In the genomic region with DNA sequence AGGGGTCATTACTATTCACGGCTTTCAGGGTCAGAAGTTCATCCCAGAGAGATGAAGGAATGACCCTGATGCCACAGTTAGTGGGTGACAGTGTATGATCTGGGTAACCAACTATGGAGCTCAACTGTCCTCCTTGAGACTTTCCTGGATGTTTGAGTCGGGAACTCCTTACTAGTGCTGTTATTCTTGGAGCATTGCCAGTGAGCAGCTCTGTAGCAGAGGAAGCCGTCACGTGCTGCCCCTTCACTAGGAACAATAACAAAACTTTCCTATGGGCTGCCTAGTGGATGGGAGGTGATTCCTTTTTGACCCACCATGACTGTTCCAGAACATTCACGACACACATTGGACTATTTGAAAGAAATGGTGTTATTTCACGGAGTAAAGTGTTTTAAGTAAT, we compare ENCODE assay signal across 18 mouse cellular contexts. TPM values are rescaled to one million over a fixed set of nuclear protein-coding genes. Genes with fewer than 3 reads are reported as not detected.
A peak's percentile ranks its signal among the peaks of the same experiment; 100 is the strongest.
DNase-seq lines count a peak whose midpoint lies in the region; ATAC-seq and TF ChIP-seq lines count a peak whose summit lies in the region.
"Had no signal": no experiment of that assay in that cellular context is flagged by ENCODE, and none has a peak within 500 bp of the region (broad histone marks: within the 10 kb centered on the region; RNA-seq: fewer than 3 reads in every experiment).

No protein-coding gene starts in this region.

- no peaks in the 10 kb centered on the region for H3K36me3 ChIP-seq in heart, embryonic 16.5 days (ENCODE audit: control insufficient read depth, insufficient read depth)
- no peaks in the 10 kb centered on the region for H3K36me3 ChIP-seq in limb, embryonic 13.5 days
- H3K36me3 ChIP-seq in limb, embryonic 10.5 days, result no peaks in the 10 kb centered on the region
- H3K36me3 ChIP-seq in midbrain, postnatal 0 days (ENCODE audit: insufficient read depth, low read length), result no peaks in the 10 kb centered on the region
- H3K36me3 ChIP-seq in hindbrain, postnatal 0 days (ENCODE audit: insufficient read depth, low read length), result no peaks in the 10 kb centered on the region
- H3K36me3 ChIP-seq: neural tube, embryonic 15.5 days had no signal

- TF ChIP-seq POLR2A in brain, embryonic 14.5 days (IDR thresholded peaks at IDR 0.05; ENCODE audit: borderline replicate concordance, extremely low read depth, insufficient read depth, insufficient read length, poor library complexity, severe bottlenecking), result no peak

- ATAC-seq in heart, embryonic 16.5 days (replicated peaks; ENCODE audit: extremely low read depth, insufficient read depth, low FRiP score), result peak; percentile 37; the same call in 1 of the 2 replicates
- ATAC-seq in limb, embryonic 13.5 days (ENCODE audit: low FRiP score, low read depth), result peak; percentile 24; the same call in 1 of the 2 replicates
- no peak for ATAC-seq in midbrain, postnatal 0 days (ENCODE audit: low FRiP score)
- ATAC-seq in hindbrain, postnatal 0 days, result no peak
- ATAC-seq: forebrain, embryonic 16.5 days had no signal

- no peak for TF ChIP-seq CTCF in brain, embryonic 14.5 days (IDR thresholded peaks at IDR 0.05; ENCODE audit: borderline replicate concordance, extremely low read depth, insufficient read depth, insufficient read length)
- no peak for TF ChIP-seq CTCF in midbrain, postnatal 0 days (IDR thresholded peaks at IDR 0.05)
- no peak for TF ChIP-seq CTCF in hindbrain, postnatal 0 days (IDR thresholded peaks at IDR 0.05; ENCODE audit: low read depth)

- DNase-seq in heart, adult 11 months, result no peak
- DNase-seq in limb, embryonic 10.5 days (ENCODE audit: low spot score), result no peak
- DNase-seq in brain, embryonic 14.5 days (ENCODE audit: low read depth), result peak; percentile 50
- peak; percentile 29 for DNase-seq in kidney, postnatal 10 days
- no peak for DNase-seq in midbrain, postnatal 0 days (ENCODE audit: low spot score)
- no peak for DNase-seq in hindbrain, postnatal 0 days (ENCODE audit: low spot score)
- DNase-seq: adrenal gland, postnatal 36 days; cerebellum, adult 8-10 months had no signal

- H3K4me1 ChIP-seq in heart, embryonic 16.5 days (ENCODE audit: control insufficient read depth, insufficient read depth, low read length), result 0 out of 2 replicates have a peak, but pooled peaks cover 2% of the 10 kb centered on the region
- H3K4me1 ChIP-seq in limb, embryonic 13.5 days, result peaks cover 8% of the 10 kb centered on the region
- no peaks in the 10 kb centered on the region for H3K4me1 ChIP-seq in limb, embryonic 10.5 days
- no peaks in the 10 kb centered on the region for H3K4me1 ChIP-seq in midbrain, postnatal 0 days (ENCODE audit: insufficient read depth, low read length)
- no peaks in the 10 kb centered on the region for H3K4me1 ChIP-seq in hindbrain, postnatal 0 days (ENCODE audit: insufficient read depth, low read length)
- H3K4me1 ChIP-seq: neural tube, embryonic 15.5 days had no signal

- no peak overlapping the region for H3K4me2 ChIP-seq in heart, embryonic 16.5 days (ENCODE audit: low read depth, low read length)
- H3K4me2 ChIP-seq in limb, embryonic 13.5 days (replicated peaks), result no peak overlapping the region
- no peak overlapping the region for H3K4me2 ChIP-seq in midbrain, postnatal 0 days (ENCODE audit: low read depth, low read length, poor library complexity, severe bottlenecking)
- H3K4me2 ChIP-seq in hindbrain, postnatal 0 days (ENCODE audit: low read depth, low read length), result no peak overlapping the region
- H3K4me2 ChIP-seq: midbrain, embryonic 11.5 days; neural tube, embryonic 15.5 days had no signal

- no peaks in the 10 kb centered on the region for H3K27me3 ChIP-seq in heart, embryonic 16.5 days (ENCODE audit: control insufficient read depth, insufficient read depth, low read length)
- no peaks in the 10 kb centered on the region for H3K27me3 ChIP-seq in limb, embryonic 13.5 days
- H3K27me3 ChIP-seq in limb, embryonic 10.5 days (ENCODE audit: low read depth, poor library complexity, severe bottlenecking), result no peaks in the 10 kb centered on the region
- no peaks in the 10 kb centered on the region for H3K27me3 ChIP-seq in midbrain, postnatal 0 days (ENCODE audit: insufficient read depth, low read length)
- no peaks in the 10 kb centered on the region for H3K27me3 ChIP-seq in hindbrain, postnatal 0 days (ENCODE audit: insufficient read depth, low read length)
- H3K27me3 ChIP-seq: neural tube, embryonic 15.5 days had no signal

- WGBS in heart, embryonic 16.5 days, result 29% methylated on average over 6 of the region's 6 CpGs
- 52% methylated on average over 6 of the region's 6 CpGs for whole genome bisulfite sequencing in limb, embryonic 13.5 days
- WGBS in limb, embryonic 10.5 days, result 88% methylated on average over 6 of the region's 6 CpGs
- WGBS in midbrain, postnatal 0 days, result 70% methylated on average over 6 of the region's 6 CpGs
- 48% methylated on average over 6 of the region's 6 CpGs for WGBS in hindbrain, postnatal 0 days

- H3K9me3 ChIP-seq in heart, embryonic 16.5 days (replicated peaks; ENCODE audit: control insufficient read depth, low read length), result no peaks in the 10 kb centered on the region
- H3K9me3 ChIP-seq in limb, embryonic 13.5 days, result no peaks in the 10 kb centered on the region
- H3K9me3 ChIP-seq in limb, embryonic 10.5 days (replicated peaks), result no peaks in the 10 kb centered on the region
- H3K9me3 ChIP-seq in midbrain, postnatal 0 days (ENCODE audit: low read length), result no peaks in the 10 kb centered on the region
- no peaks in the 10 kb centered on the region for H3K9me3 ChIP-seq in hindbrain, postnatal 0 days (ENCODE audit: low read length)
- H3K9me3 ChIP-seq: neural tube, embryonic 15.5 days had no signal

- H3K27ac ChIP-seq in heart, embryonic 16.5 days (ENCODE audit: low read length), result no peak overlapping the region
- no peak overlapping the region for H3K27ac ChIP-seq in limb, embryonic 13.5 days
- no peak overlapping the region for H3K27ac ChIP-seq in limb, embryonic 10.5 days
- H3K27ac ChIP-seq in midbrain, postnatal 0 days (ENCODE audit: low read depth, low read length), result no peak overlapping the region
- H3K27ac ChIP-seq in hindbrain, postnatal 0 days, result no peak overlapping the region
- H3K27ac ChIP-seq: neural tube, embryonic 15.5 days had no signal

- H3K4me3 ChIP-seq in heart, embryonic 16.5 days (ENCODE audit: low read length), result no peak overlapping the region
- H3K4me3 ChIP-seq in limb, embryonic 13.5 days, result no peak overlapping the region
- no peak overlapping the region for H3K4me3 ChIP-seq in limb, embryonic 10.5 days
- H3K4me3 ChIP-seq in midbrain, postnatal 0 days (ENCODE audit: low read depth, low read length), result no peak overlapping the region
- no peak overlapping the region for H3K4me3 ChIP-seq in hindbrain, postnatal 0 days (ENCODE audit: low read length)
- H3K4me3 ChIP-seq: myocyte; neural tube, embryonic 15.5 days had no signal

- no peak overlapping the region for H3K9ac ChIP-seq in heart, embryonic 16.5 days (ENCODE audit: low read length)
- H3K9ac ChIP-seq in limb, embryonic 13.5 days, result no peak overlapping the region
- no peak overlapping the region for H3K9ac ChIP-seq in midbrain, postnatal 0 days (replicated peaks; ENCODE audit: low read length, poor library complexity, severe bottlenecking)
- no peak overlapping the region for H3K9ac ChIP-seq in hindbrain, postnatal 0 days (replicated peaks; ENCODE audit: low read length)
- H3K9ac ChIP-seq: neural tube, embryonic 15.5 days had no signal

RNA-seq across cellular contexts. Expression of a gene that starts 51.8 kb away (rescaled TPM):
- 0.49 and 0.85 TPM in 2 replicates for polyA plus RNA-seq in heart, embryonic 16.5 days (2015; fragmentation: Nextera tagmentation; extraction: Ambion mirVana)
- 0.65 and 1.4 TPM in 2 replicates for polyA plus RNA-seq in limb, embryonic 13.5 days (2015; fragmentation: Nextera tagmentation; extraction: Ambion mirVana)
- not detected in 2 replicates for polyA plus RNA-seq in limb, embryonic 10.5 days (2016; fragmentation: Nextera tagmentation; extraction: Ambion mirVana)
- polyA plus RNA-seq in brain, embryonic 14.5 days (2012; rRNA removed), result 9.9 and 13.2 TPM in 2 replicates
- total RNA-seq in midbrain, postnatal 0 days (2014; rRNA removed), result 21.9 and 25.0 TPM in 2 replicates
- 12.7 and 16.7 TPM in 2 replicates for polyA plus RNA-seq in midbrain, postnatal 0 days (2015; fragmentation: Nextera tagmentation; extraction: Ambion mirVana)
- total RNA-seq in hindbrain, postnatal 0 days (2014; rRNA removed), result 22.6 and 22.7 TPM in 2 replicates
- polyA plus RNA-seq in hindbrain, postnatal 0 days (2015; fragmentation: Nextera tagmentation; extraction: Ambion mirVana), result 14.4 and 16.0 TPM in 2 replicates
- total RNA-seq: adrenal gland, postnatal 36 days; common myeloid progenitor, adult 5-6 weeks; hematopoietic stem cell, adult 5-6 weeks; liver, adult 2 months had no signal
- polyA plus RNA-seq: liver, adult 2 months; myocyte; small intestine, adult 2 months had no signal

Comparison
In these comparisons a context has a peak if more than half of its experiments do, and no peak if none do; other contexts are left out.
1. ATAC-seq: peak in heart, embryonic 16.5 days (single experiment) and limb, embryonic 13.5 days (single experiment); none in midbrain, postnatal 0 days (single experiment) and hindbrain, postnatal 0 days (single experiment).
2. DNase-seq: peak in brain, embryonic 14.5 days (single experiment) and kidney, postnatal 10 days (single experiment); none in heart, adult 11 months (single experiment), limb, embryonic 10.5 days (single experiment), midbrain, postnatal 0 days (single experiment) and hindbrain, postnatal 0 days (single experiment).